Mouse (Mus musculus) CH12.LX (cell line): ENCODE results near the gene Ripk4.

Source experiments
- CHD2 ChIP-seq: IDR thresholded peaks from 2 replicates; pipeline ENCODE4 v1.6.1; 2011; ENCODE audit warnings: low read length, improper control_type of control experiment
- CTCF ChIP-seq, 2 experiments: IDR thresholded peaks in 1 of 2; conservative IDR thresholded peaks in 1 of 2; 2 replicates each; pipeline ENCODE4 v1.5.1; 2011 to 2012; ENCODE audit warnings: low read depth in 2 of 2, low read length in 2 of 2, improper control_type of control experiment in 1 of 2, inconsistent platforms in 1 of 2, mild to moderate bottlenecking in 1 of 2, moderate library complexity in 1 of 2
- JUN ChIP-seq: IDR thresholded peaks from 2 replicates; pipeline ENCODE4 v1.6.1; 2011; ENCODE audit warnings: low read depth, mild to moderate bottlenecking, low read length, improper control_type of control experiment, moderate library complexity; ENCODE audit not compliant: insufficient read depth
- PAX5 ChIP-seq: IDR thresholded peaks from 2 replicates; pipeline ENCODE4 v1.6.1; 2012; ENCODE audit warnings: low read length, inconsistent platforms, mixed read lengths
- POLR2A ChIP-seq: IDR thresholded peaks from 2 replicates; pipeline ENCODE4 v1.6.1; 2011; ENCODE audit warnings: low read depth, mild to moderate bottlenecking, improper control_type of control experiment, low read length
- POLR2AphosphoS2 ChIP-seq: IDR thresholded peaks from 2 replicates; pipeline ENCODE4 v1.6.1; 2011; ENCODE audit warnings: low read depth, low read length, improper control_type of control experiment
- RAD21 ChIP-seq: IDR thresholded peaks from 2 replicates; pipeline ENCODE4 v1.6.1; 2011; ENCODE audit warnings: low read depth, mild to moderate bottlenecking, low read length, improper control_type of control experiment, moderate library complexity

DNA sequence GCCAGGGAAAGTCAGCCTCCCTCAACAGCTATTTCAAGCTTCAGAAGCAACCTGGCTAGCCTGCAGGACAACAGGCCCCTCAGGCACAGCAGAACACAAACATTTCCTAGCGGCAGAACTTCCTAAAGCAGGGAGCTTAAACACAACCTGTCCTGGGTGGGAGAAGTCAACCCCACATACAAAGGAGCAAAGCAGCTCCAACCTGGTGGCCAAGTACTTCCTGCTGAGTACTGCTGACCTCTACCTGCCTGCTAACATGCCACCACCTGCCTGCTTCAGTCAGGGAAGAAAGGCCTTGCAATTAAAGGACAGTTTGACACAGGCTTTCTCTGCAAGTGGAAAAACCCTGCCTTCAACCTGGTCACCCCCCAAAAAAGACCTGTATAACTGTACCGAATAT, 1.8 kb downstream of the Ripk4 start:
- no peak for TF ChIP-seq CTCF (conservative IDR thresholded peaks at IDR 0.05 in 1 of 2, IDR thresholded peaks at IDR 0.05 in 1 of 2; ENCODE audit: low read depth in 2 of 2, low read length in 2 of 2)
- no peak for TF ChIP-seq POLR2AphosphoS2
- no peak for TF ChIP-seq POLR2A
- no peak for TF ChIP-seq CHD2
- TF ChIP-seq RAD21 = no peak
- TF ChIP-seq PAX5 = no peak
- no peak for TF ChIP-seq JUN
